Mouse (Mus musculus): ENCODE measurements around the gene Specc1. TPM values are rescaled to one million over a fixed set of nuclear protein-coding genes. Genes with fewer than 3 reads are reported as not detected.

Specc1 gene
- total and polyA plus RNA-seq, 3 experiments = 2.5 to 5.8 TPM; not detected in 1

DNA sequence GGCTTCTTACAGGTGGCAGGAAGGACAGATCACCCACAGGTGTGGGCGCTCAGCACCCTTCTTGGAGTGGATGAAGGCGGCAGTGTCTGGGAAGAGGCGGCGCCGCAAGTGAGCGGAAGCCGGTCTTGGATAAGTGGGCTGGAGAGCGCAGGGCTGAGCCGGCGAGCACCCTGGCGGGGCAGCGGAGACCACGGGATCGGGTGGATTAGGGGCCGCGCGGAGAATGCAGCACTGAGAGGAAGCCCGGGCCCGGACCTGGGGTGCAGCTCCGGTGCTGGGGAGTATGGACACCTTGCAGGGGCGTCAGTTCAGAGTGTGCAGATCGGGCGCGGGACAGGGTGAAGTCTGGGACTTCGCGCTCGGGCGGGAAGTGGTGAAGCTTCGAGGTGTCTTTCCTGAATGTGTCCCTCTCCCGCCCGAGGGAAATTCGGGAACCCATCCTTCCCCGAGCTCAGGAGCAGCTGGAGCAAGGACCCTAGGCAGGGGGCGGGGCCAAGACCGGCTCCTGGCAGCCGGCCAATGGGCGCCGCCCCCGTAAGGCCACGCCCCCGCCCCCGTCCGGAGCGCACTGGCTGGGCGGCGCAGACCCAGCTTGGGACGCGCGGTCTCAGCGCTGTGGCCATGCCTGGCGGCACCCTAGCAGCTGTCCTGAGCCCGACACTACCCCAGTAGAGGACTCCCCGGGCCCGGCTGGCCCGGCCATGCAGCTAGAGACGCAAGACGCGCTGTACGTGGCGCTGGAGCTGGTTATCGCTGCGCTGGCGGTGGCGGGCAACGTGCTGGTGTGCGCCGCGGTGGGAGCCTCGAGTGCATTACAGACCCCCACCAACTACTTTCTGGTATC lies 292.1 kb downstream of the Specc1 start, which contains the start of gene Adora2b (continued):
- TF ChIP-seq NRF1 (IDR thresholded peaks at IDR 0.05; ENCODE audit: insufficient read depth, low read depth, low read length, poor library complexity, severe bottlenecking) (0 out of 2 replicates have a peak, but pooled peaks have one; percentile 8), USF1 (IDR thresholded peaks at IDR 0.05; ENCODE audit: low read depth, low read length) (no peak), RCOR1 (IDR thresholded peaks at IDR 0.05; ENCODE audit: low read depth, low read length) (no peak), POLR2A (IDR thresholded peaks at IDR 0.05; ENCODE audit: control insufficient read depth in 1 of 2, insufficient read depth in 1 of 2, low read depth in 1 of 2, low read length in 2 of 2, poor library complexity in 1 of 2) (peak; percentile 48 to 71; a peak in 3 of 4 replicates), TAL1 (IDR thresholded peaks at IDR 0.05; ENCODE audit: low read length) (no peak), POLR2AphosphoS2 (IDR thresholded peaks at IDR 0.05; ENCODE audit: low read length) (no peak), MXI1 (IDR thresholded peaks at IDR 0.05; ENCODE audit: low read depth, low read length) (no peak), MYB (IDR thresholded peaks at IDR 0.05; ENCODE audit: low read depth, low read length) (no peak), NELFE (IDR thresholded peaks at IDR 0.05; ENCODE audit: low read depth, low read length) (peak; percentile 31)

DNA sequence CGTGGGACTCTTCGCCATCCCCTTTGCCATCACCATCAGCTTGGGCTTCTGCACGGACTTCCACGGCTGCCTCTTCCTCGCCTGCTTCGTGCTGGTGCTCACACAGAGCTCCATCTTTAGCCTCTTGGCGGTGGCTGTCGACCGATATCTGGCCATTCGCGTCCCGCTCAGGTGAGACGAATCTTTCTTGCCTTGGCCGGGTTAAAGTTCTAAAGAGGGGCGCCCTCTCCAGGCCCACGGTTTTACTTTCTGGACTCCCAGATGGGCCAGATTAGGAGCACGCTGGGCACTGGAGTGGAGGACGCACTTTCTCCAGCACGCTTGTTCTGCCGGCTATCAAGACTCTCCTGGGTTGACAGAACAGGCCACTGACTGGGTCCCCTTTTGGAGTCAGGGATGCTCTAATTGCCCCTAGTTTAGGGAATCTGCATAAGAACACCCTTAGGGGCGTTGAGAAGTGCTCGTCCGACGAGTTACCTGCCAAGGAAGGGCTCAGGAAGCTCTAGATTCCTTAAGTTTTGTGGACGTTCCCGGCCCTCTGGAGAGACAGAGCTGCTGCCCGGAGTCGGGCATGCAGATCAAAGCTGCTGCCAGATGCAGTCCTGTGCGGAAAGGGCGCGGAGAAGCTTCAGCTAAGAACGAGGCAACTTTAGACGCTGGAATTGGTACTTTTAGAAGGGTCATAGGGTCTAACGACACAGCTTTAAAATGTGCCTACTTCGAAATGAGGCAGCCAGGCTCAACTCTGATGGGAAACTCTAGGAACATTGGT lies 292.9 kb downstream of the Specc1 start:
- Histone ChIP-seq H3K79me2 (ENCODE audit: control insufficient read depth, insufficient read depth, low read length, poor library complexity) (no peaks in the 10 kb centered on the region), H3K4me1 (ENCODE audit: control insufficient read depth in 1 of 2, insufficient read depth in 2 of 2, low read length in 2 of 2) (peaks cover 0 to 16% of the 10 kb centered on the region in 2 experiments; a peak in 3 of 4 replicates), H3K27me3 (ENCODE audit: control insufficient read depth in 1 of 2, insufficient read depth in 2 of 2, low read length in 2 of 2) (no peaks in the 10 kb centered on the region), H3K36me3 (ENCODE audit: control insufficient read depth in 1 of 2, insufficient read depth in 2 of 2, low read length in 2 of 2) (peaks cover 0 to 13% of the 10 kb centered on the region in 2 experiments; a peak in 2 of 4 replicates), H3K9ac (ENCODE audit: control insufficient read depth, low read depth, low read length, poor library complexity, severe bottlenecking) (peak overlapping the region; percentile 65), H3K4me3 (ENCODE audit: control insufficient read depth in 1 of 2, insufficient read depth in 1 of 2, low read depth in 2 of 2, low read length in 2 of 2) (peak overlapping the region; percentile 76 to 79), H3K27ac (ENCODE audit: control insufficient read depth, low read depth, low read length) (no peak overlapping the region), H3K9me3 (replicated peaks; ENCODE audit: insufficient read depth, low read length) (no peaks in the 10 kb centered on the region)
- no peak for TF ChIP-seq KAT2A (conservative IDR thresholded peaks at IDR 0.05; ENCODE audit: low read depth, low read length)
- peak; percentile 46; the same call in 1 of the 2 replicates for TF ChIP-seq MAZ (IDR thresholded peaks at IDR 0.05; ENCODE audit: low read depth, low read length)
- no peak for TF ChIP-seq CHD2 (IDR thresholded peaks at IDR 0.05; ENCODE audit: low read length)
- no peak for TF ChIP-seq USF1 (IDR thresholded peaks at IDR 0.05; ENCODE audit: low read depth, low read length)
- no peak for TF ChIP-seq TCF12 (IDR thresholded peaks at IDR 0.05; ENCODE audit: low read depth, low read length)
- TF ChIP-seq POLR2A (IDR thresholded peaks at IDR 0.05; ENCODE audit: control insufficient read depth in 1 of 2, insufficient read depth in 1 of 2, low read depth in 1 of 2, low read length in 2 of 2, poor library complexity in 1 of 2) = no peak
- no peak for TF ChIP-seq BHLHE40 (IDR thresholded peaks at IDR 0.05; ENCODE audit: borderline replicate concordance, low read depth, low read length)
- TF ChIP-seq NELFE (IDR thresholded peaks at IDR 0.05; ENCODE audit: low read depth, low read length) = no peak
- TF ChIP-seq SMC3 (IDR thresholded peaks at IDR 0.05; ENCODE audit: low read depth, low read length) = peak; percentile 35
- peak; percentile 12 for TF ChIP-seq RAD21 (IDR thresholded peaks at IDR 0.05; ENCODE audit: low read depth, low read length)
- no peak for TF ChIP-seq HCFC1 (IDR thresholded peaks at IDR 0.05; ENCODE audit: low read depth, low read length)
- TF ChIP-seq NRF1 (IDR thresholded peaks at IDR 0.05; ENCODE audit: insufficient read depth, low read depth, low read length, poor library complexity, severe bottlenecking) = no peak
- TF ChIP-seq JUND (IDR thresholded peaks at IDR 0.05; ENCODE audit: low read depth, low read length) = no peak
- TF ChIP-seq USF2 (IDR thresholded peaks at IDR 0.05; ENCODE audit: borderline replicate concordance in 1 of 2, insufficient read depth in 1 of 2, low read depth in 1 of 2, low read length in 2 of 2) = no peak
- TF ChIP-seq ZKSCAN1 (IDR thresholded peaks at IDR 0.05; ENCODE audit: low read depth, low read length) = no peak
- peak in 1 of 3 experiments; percentile 34; a peak in 3 of 6 replicates for TF ChIP-seq CTCF (IDR thresholded peaks at IDR 0.05 in 2 of 3, conservative IDR thresholded peaks at IDR 0.05 in 1 of 3; ENCODE audit: control insufficient read depth in 1 of 3, insufficient read depth in 1 of 3, low read depth in 2 of 3, low read length in 3 of 3, poor library complexity in 1 of 3, severe bottlenecking in 1 of 3)
- no peak for TF ChIP-seq SIN3A (IDR thresholded peaks at IDR 0.05; ENCODE audit: low read length)
- no peak for TF ChIP-seq MEF2A (IDR thresholded peaks at IDR 0.05; ENCODE audit: extremely low read depth, insufficient replicate concordance, low read depth, low read length, poor library complexity, severe bottlenecking)
- no peak for TF ChIP-seq MYC (IDR thresholded peaks at IDR 0.05; ENCODE audit: low read depth, low read length)
- TF ChIP-seq MAX (IDR thresholded peaks at IDR 0.05; ENCODE audit: low read length) = peak; percentile 13
- TF ChIP-seq TAL1 (IDR thresholded peaks at IDR 0.05; ENCODE audit: low read length) = no peak
- no peak for DNase-seq (ENCODE audit: low read depth, low spot score)
